Mouse (Mus musculus): ENCODE measurements around the gene Slc4a1.

GRCm38 (mm10) chr11:102327250-102327649 is 38.8 kb downstream of the Slc4a1 start:
- TF ChIP-seq CTCF (IDR thresholded peaks at IDR 0.05; ENCODE audit: insufficient read depth, low read depth, low read length): no peak
- TF ChIP-seq POLR2A (IDR thresholded peaks at IDR 0.05; ENCODE audit: insufficient read depth, low read depth, low read length): no peak
